Mouse (Mus musculus): Measurements from ENCODE around the gene Dph6. TPM values are rescaled to one million over a fixed set of nuclear protein-coding genes. Genes with fewer than 3 reads are reported as not detected.
"Not testable (repeated sequence)": the region's sequence is repeated elsewhere in the genome, so short reads cannot be mapped to it uniquely, and the experiment has no call there.

The Dph6 gene
- total RNA-seq (2022) = 10 to 100 TPM; 18.2 to 29.0 (median 22.1) TPM

- peak; percentile 74 for DNase-seq
Observed at GRCm38 (mm10) chr2:114654365-114655239, at the start of gene Dph6. Gene Dph6 (minus strand): TSS chr2:114654964.

DNA sequence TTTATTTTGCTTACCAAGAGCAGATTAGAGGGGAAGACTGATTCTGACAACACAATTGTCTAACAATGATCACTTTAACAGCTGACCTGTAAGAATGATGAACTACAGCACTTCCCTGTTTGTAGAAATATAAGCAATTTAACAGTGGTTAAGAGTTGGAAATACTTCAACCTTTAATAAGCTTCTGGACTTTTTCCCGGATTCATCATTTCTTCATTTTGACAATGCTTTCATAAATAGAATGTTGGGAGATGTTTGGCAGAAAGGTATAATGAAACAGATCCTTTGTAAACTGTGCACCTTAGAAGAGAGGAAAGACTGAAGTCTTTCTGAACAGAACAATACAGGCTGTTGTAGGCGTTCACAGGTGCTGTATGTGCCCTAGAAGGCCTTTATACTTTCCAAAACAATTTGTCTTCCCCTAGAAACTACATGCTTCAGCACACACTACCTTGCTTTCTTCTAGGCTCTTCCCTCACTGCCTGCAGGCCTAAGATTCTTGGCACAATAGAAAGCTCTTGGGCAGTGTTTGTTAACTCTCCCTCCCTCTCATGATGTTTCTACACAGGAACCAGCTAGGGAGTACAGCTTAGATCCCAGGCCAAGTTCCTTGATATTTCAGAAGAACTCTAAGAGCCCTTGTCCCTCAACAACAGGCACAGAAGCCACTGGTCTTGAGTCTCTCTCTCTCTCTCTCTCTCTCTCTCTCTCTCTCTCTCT lies 46.4 kb upstream of the Dph6 start:
- no peak for DNase-seq

DNA sequence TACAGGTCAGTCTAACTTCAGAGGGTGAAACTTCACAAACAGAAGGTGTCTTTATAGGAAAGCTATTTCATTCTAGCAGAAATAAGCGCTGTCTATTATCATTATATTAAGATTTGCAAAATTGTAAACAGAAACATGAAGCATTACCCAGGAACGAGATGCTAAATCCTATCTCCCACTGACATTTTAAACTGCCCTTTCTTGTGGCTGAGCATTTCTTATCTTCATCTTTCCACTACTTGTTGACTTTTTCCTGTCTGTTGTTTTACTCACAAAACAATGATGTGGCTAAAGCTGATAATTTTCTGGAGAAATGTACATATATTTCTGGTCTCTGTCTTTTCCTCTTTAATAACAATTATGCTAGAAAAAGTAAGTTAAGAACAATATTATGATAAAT lies 36.8 kb upstream of the Dph6 start:
- no peak for DNase-seq

- no peak for DNase-seq
Observed at GRCm38 (mm10) chr2:114687483-114687882, 32.7 kb upstream of the Dph6 start.

GRCm38 (mm10) chr2:114687081-114687480 lies 32.3 kb upstream of the Dph6 start:
- DNase-seq = no peak

- no peak for DNase-seq
Observed at GRCm38 (mm10) chr2:114673831-114674230, 19.1 kb upstream of the Dph6 start.

GRCm38 (mm10) chr2:114670983-114671382 lies 16.2 kb upstream of the Dph6 start:
- DNase-seq = no peak

GRCm38 (mm10) chr2:114658954-114659353 lies 4.2 kb upstream of the Dph6 start:
- DNase-seq = no peak

GRCm38 (mm10) chr2:114646240-114646639 lies 8.5 kb downstream of the Dph6 start:
- DNase-seq = no peak

GRCm38 (mm10) chr2:114643832-114644231 lies 10.9 kb downstream of the Dph6 start:
- DNase-seq = no peak

DNA sequence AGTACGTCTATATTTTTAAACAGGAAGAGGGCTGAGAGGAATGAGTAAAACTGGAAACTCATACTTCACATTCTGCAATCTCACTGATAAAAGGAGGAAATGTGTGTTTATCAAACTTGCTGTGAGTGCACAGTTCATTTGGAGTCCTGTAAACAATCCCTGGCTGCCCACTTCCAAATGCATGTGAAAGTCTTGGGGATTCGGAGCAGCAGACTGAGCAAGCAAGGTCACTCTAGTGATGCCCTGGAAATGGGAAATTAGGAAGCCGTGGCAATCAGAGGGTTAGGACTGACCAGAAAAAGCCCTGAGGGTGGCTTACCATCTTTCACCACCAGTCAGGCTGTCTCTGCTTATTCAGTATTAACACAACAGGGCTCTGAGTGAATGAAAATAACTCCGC lies 30.1 kb downstream of the Dph6 start:
- peak; percentile 8 for DNase-seq

DNA sequence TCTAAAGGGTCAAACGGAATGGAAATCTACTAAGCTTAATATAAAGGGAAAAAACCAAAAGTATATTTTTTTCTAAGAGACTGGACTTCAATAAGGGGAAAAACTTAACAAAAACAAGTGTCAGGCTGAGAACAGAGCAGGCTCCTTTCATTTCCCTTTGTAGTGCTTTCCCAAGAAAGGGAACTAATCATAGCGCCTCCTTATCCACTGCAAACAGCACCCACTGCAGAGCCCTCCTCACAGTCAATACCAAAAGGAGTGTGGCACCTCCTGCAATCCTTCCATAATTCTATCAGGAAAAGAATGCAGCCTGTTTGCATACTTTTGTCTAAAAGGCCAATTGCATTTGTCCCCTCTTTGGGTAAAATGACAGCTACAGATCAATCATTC lies 32.2 kb downstream of the Dph6 start:
- no peak for DNase-seq

GRCm38 (mm10) chr2:114621781-114622549 lies 32.8 kb downstream of the Dph6 start:
- DNase-seq = no peak

- no peak for DNase-seq
Observed at GRCm38 (mm10) chr2:114611576-114611975, 43.2 kb downstream of the Dph6 start.

DNA sequence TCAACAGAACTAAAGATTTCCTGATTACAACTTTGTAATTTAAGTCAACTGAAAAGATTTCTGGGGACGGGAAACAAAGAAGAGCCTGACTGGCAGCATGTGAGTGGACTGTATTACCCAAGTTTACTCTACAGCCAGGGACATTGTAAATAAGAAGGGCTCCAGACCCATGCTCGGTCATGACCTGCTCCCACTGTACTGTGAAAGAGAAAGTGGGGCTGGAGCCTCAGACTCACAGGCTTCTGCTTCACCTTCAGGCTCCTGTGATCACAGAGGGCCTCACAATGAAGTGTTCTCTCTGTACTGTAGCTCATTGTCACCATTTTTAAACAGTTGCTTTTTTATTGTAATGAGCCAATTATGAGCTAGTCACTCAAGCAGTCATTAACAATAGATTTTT lies 44.7 kb downstream of the Dph6 start:
- no peak for DNase-seq

- not testable (repeated sequence) for DNase-seq
Observed at GRCm38 (mm10) chr2:114605202-114605601, 49.6 kb downstream of the Dph6 start.

DNA sequence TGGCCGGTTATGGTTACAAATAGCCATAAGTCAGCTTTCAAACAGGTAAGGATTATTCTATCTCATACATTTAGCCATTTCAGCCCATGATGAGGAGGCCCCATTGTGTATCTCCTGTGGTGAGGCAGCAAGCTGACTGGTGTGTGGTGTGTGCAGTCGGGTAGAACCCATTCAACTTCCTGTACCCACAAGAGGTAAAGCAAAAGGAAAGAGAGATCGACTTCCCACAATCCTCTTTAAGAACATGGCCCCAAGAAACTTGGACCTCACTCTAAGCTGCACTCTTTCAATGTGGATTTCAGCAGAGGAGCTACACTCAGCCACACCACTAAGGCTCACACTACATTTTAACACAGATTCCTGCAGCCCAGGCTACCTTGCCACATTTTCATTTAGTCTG lies 53.6 kb downstream of the Dph6 start:
- no peak for DNase-seq

DNA sequence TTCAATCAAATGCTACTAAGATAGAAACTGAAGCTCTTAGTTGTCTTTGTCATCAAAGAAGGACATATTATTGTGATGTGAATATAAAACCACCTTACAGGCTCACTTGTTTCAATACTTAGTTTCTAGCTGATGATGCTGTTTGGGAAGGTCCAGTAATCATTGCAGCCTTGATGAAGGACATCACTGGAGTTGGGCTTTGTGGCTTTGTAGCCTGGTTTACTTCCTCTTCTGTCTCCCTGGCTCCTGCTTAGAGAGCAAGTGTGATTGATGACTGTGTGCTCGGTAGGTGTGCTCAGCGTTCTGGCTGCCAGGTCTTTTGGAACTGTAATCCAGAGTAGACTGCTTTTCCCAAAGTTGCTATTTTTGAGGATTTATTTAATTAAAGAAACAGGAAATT lies 55.0 kb downstream of the Dph6 start:
- no peak for DNase-seq

GRCm38 (mm10) chr2:114593393-114593792 lies 61.4 kb downstream of the Dph6 start:
- DNase-seq = no peak

GRCm38 (mm10) chr2:114580714-114581113 lies 74.0 kb downstream of the Dph6 start:
- no peak for DNase-seq

GRCm38 (mm10) chr2:114543000-114543622 lies 111.7 kb downstream of the Dph6 start:
- no peak for DNase-seq

DNA sequence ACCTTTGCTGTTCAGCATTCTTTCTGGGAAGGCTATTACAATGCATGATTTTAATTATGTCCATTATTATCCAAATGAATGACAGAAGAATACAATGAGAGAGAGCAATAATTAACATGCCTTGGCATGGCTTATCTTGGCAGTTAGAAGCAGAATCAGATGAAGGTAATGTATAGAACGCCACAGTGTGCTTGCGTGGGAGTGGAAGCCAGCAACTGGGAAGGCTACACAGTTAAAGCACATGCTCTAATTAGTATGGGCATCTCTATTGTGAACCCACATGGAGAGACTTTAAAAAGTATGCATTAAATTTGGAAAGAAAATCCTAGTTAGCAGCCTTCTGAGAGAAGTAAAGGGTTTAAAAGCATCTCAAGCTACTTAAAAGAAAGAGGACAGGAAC lies 112.4 kb downstream of the Dph6 start:
- DNase-seq = no peak

DNA sequence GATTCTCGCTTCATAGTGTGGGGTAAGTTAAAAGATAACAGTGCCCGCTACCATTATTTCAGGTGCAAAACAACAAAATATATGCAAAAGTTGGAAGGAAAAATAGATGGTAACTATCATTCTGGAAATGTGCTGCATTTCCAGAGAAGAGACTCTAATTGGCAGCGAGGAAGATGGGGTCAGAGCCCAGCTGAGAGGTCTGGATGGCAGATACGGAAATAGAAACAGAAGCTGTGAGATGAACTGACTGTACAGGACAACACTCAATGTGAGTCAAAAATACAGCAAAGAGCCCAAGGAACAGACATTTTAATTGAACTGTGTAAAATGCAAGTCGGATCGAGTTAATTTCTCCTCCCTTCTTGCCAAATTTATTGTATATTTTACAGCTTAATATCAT lies 114.3 kb downstream of the Dph6 start:
- no peak for DNase-seq
